Mouse (Mus musculus): Measurements from ENCODE around the gene Exoc3. TPM values are rescaled to one million over a fixed set of nuclear protein-coding genes. Genes with fewer than 3 reads are reported as not detected.
A peak's percentile ranks its signal among the peaks of the same experiment; 100 is the strongest.

The Exoc3 gene
- polyA plus RNA-seq, 1 experiment from 2014 or later: 118 TPM

DNA sequence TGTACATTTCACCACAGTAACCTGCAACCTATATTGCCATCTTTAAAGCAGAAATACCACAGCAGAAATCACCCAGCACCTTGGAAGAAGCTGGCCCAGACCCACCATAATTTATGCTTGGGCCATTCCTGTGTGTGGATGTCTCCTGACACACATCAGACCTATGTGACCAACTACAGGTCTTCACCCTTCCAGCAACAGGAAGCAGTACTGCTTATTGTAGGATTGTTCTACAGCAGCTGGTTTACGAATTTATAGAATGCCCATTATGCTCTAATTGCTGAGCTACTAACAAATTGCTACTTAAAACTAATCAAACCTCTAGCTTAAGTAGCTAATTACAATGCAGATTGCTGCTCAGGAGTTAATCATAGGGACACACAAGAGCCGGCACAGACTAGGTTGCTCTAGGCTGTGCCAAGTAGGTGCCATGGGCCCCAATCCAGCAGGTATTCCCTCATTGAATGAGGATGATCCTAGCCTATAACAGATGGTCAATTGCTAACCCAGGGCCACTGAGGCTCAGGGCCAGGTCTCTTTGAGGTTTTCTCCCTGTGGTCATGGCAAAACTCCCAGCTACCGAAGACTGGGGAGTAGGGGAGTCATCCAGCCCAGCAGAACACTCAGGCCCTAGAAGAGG lies 62.4 kb downstream of the Exoc3 start:
- Histone ChIP-seq H3K9ac (ENCODE audit: low read depth, low read length) (no peak overlapping the region), H3K36me3 (ENCODE audit: control insufficient read depth, insufficient read depth, low read length) (no peaks in the 10 kb centered on the region), H3K27me3 (replicated peaks; ENCODE audit: control insufficient read depth, insufficient read depth, low read length) (no peaks in the 10 kb centered on the region), H3K4me2 (ENCODE audit: low read length) (no peak overlapping the region), H3K4me1 (ENCODE audit: control insufficient read depth, insufficient read depth, low read depth, low read length) (no peaks in the 10 kb centered on the region), H3K9me3 (ENCODE audit: control insufficient read depth, low read length) (no peaks in the 10 kb centered on the region), H3K4me3 (ENCODE audit: low read length) (no peak overlapping the region), H3K27ac (ENCODE audit: low read depth, low read length) (no peak overlapping the region)
- WGBS: 76% methylated on average over 3 of the region's 3 CpGs
- ATAC-seq: peak; percentile 77

DNA sequence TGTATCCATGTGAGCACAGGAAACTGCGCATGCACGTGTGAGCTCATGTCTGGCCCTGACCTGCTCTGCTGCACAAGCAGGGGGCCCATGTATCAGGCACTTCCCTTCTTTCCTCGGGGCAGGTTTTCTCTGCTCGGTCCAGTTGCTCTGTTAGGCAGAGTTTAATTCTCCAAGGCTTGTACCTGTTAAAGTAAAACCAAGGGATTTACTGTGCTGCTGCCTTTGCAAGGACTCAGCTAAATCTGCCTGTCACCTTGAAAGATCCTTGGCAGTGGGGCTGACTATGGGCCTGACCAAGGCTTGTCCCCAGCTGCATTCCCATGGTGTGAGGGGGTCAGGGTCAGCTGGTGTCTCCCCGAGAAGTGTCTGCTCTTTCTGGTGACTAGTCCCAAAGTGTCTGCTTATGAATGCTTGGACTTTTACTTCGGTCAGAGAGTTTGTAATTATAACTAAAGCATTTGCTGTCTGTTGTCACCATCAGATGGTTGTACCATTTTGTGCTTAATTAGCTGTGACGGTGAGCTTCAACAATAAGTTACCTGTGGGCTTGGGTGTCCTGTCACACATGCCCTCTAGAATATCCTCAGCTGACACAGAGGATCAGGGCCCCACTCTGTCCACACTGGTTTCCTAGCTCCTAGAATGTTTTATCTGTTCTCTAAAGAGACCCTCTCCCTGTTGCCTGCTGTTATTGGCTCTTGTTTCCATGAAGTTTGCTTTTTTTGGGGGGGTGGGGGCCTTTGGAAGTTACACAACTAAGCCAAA lies 64.2 kb downstream of the Exoc3 start:
- 81% methylated on average over 7 of the region's 7 CpGs for WGBS
- no peaks in the 10 kb centered on the region for H3K36me3 ChIP-seq (ENCODE audit: control insufficient read depth, insufficient read depth, low read length)
- ATAC-seq: no peak

GRCm38 (mm10) chr13:74143282-74143681 lies 65.2 kb downstream of the Exoc3 start:
- no peak for ATAC-seq
- WGBS: 73% methylated on average over 3 of the region's 3 CpGs
- no peak overlapping the region for H3K9ac ChIP-seq (ENCODE audit: low read depth, low read length)

More for the DNA sequence above, 64.2 kb downstream of the Exoc3 start:
- H3K9me3 ChIP-seq (ENCODE audit: control insufficient read depth, low read length): no peaks in the 10 kb centered on the region
- H3K4me3 ChIP-seq (ENCODE audit: low read length): no peak overlapping the region
- H3K9ac ChIP-seq (ENCODE audit: low read depth, low read length): no peak overlapping the region
- no peak overlapping the region for H3K27ac ChIP-seq (ENCODE audit: low read depth, low read length)
- H3K27me3 ChIP-seq (replicated peaks; ENCODE audit: control insufficient read depth, insufficient read depth, low read length): no peaks in the 10 kb centered on the region
- no peak overlapping the region for H3K4me2 ChIP-seq (ENCODE audit: low read length)
- H3K4me1 ChIP-seq (ENCODE audit: control insufficient read depth, insufficient read depth, low read depth, low read length): no peaks in the 10 kb centered on the region

DNA sequence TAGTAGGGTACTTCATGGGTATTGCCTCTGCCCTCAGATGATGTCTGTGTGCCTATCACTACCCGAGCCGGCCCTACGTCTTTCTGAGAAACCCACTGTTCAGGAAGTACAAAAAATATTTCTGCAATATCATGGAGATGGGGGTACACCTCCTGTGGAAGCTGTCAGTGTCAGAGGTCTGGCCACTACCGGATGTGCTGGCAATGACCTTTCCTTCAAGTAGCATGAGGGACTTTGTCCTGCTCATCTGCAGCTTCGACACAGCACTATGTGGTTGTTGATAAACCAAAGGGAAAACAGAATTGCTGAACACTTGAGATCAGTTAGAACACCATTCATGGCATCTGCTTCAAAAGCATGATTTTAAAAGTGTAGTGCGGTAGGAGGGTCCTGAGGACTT lies 67.7 kb downstream of the Exoc3 start:
- H3K27ac ChIP-seq (ENCODE audit: low read depth, low read length): no peak overlapping the region

More at GRCm38 (mm10) chr13:74143282-74143681, 65.2 kb downstream of the Exoc3 start:
- Histone ChIP-seq H3K4me1 (ENCODE audit: control insufficient read depth, insufficient read depth, low read depth, low read length) (no peaks in the 10 kb centered on the region), H3K4me3 (ENCODE audit: low read length) (no peak overlapping the region), H3K4me2 (ENCODE audit: low read length) (no peak overlapping the region), H3K9me3 (ENCODE audit: control insufficient read depth, low read length) (no peaks in the 10 kb centered on the region), H3K36me3 (ENCODE audit: control insufficient read depth, insufficient read depth, low read length) (no peaks in the 10 kb centered on the region), H3K27me3 (replicated peaks; ENCODE audit: control insufficient read depth, insufficient read depth, low read length) (no peaks in the 10 kb centered on the region), H3K27ac (ENCODE audit: low read depth, low read length) (no peak overlapping the region)

DNA sequence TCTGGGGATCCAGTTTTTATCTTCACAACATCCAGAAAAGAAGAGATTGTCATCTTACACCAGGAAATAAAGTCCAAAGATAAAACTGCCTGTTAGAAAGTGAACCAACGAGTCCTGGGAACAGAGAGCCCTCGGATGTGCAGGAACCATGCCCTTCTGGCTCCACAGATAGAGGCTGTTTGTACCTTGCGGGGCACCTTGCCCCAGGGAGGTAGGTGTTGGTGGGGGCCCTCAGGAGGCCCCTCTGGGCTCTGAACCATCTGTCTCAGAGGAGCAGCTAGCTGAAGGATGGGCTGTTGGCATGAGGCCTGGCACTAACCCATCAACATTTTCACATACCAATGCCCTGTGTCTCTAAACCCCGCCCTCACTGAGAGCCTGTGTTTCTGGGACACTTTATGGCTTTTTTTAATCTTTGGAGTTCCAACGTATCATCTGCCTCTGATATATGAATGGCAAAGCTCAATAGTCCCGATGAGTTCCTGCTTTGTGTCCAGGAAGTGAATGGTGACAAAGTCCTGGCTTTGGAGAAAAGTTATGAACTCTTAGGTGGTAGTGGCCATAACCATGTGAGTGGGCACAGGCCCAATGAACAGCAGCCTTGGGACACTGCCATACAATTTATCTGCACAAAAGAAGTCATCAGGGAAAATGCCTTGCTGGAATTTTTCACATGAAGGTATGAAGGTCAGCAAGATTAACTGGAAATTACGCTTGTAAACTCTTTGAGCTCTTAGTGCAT lies 69.5 kb downstream of the Exoc3 start:
- H3K4me2 ChIP-seq (ENCODE audit: low read length): no peak overlapping the region
- no peaks in the 10 kb centered on the region for H3K27me3 ChIP-seq (replicated peaks; ENCODE audit: control insufficient read depth, insufficient read depth, low read length)
- no peak overlapping the region for H3K4me3 ChIP-seq (ENCODE audit: low read length)
- no peaks in the 10 kb centered on the region for H3K4me1 ChIP-seq (ENCODE audit: control insufficient read depth, insufficient read depth, low read depth, low read length)
- H3K36me3 ChIP-seq (ENCODE audit: control insufficient read depth, insufficient read depth, low read length): no peaks in the 10 kb centered on the region
- H3K9me3 ChIP-seq (ENCODE audit: control insufficient read depth, low read length): no peaks in the 10 kb centered on the region
- H3K9ac ChIP-seq (ENCODE audit: low read depth, low read length): no peak overlapping the region
- ATAC-seq: no peak
- H3K27ac ChIP-seq (ENCODE audit: low read depth, low read length): no peak overlapping the region
- WGBS: 86% methylated on average over 7 of the region's 7 CpGs

More for the DNA sequence above, 67.7 kb downstream of the Exoc3 start:
- no peak for ATAC-seq
- Histone ChIP-seq H3K27me3 (replicated peaks; ENCODE audit: control insufficient read depth, insufficient read depth, low read length) (no peaks in the 10 kb centered on the region), H3K9me3 (ENCODE audit: control insufficient read depth, low read length) (no peaks in the 10 kb centered on the region), H3K4me3 (ENCODE audit: low read length) (no peak overlapping the region), H3K36me3 (ENCODE audit: control insufficient read depth, insufficient read depth, low read length) (no peaks in the 10 kb centered on the region), H3K9ac (ENCODE audit: low read depth, low read length) (no peak overlapping the region), H3K4me2 (ENCODE audit: low read length) (no peak overlapping the region), H3K4me1 (ENCODE audit: control insufficient read depth, insufficient read depth, low read depth, low read length) (no peaks in the 10 kb centered on the region)
- WGBS: 91% methylated on average over 6 of the region's 6 CpGs

GRCm38 (mm10) chr13:74129909-74130308 lies 78.6 kb downstream of the Exoc3 start:
- Histone ChIP-seq H3K4me2 (ENCODE audit: low read length) (no peak overlapping the region), H3K27ac (ENCODE audit: low read depth, low read length) (no peak overlapping the region), H3K4me3 (ENCODE audit: low read length) (no peak overlapping the region), H3K4me1 (ENCODE audit: control insufficient read depth, insufficient read depth, low read depth, low read length) (no peaks in the 10 kb centered on the region), H3K9ac (ENCODE audit: low read depth, low read length) (no peak overlapping the region), H3K9me3 (ENCODE audit: control insufficient read depth, low read length) (no peaks in the 10 kb centered on the region), H3K36me3 (ENCODE audit: control insufficient read depth, insufficient read depth, low read length) (no peaks in the 10 kb centered on the region), H3K27me3 (replicated peaks; ENCODE audit: control insufficient read depth, insufficient read depth, low read length) (no peaks in the 10 kb centered on the region)
- 87% methylated on average over 6 of the region's 6 CpGs for WGBS
- no peak for ATAC-seq

GRCm38 (mm10) chr13:74127571-74127970 lies 81.0 kb downstream of the Exoc3 start:
- no peaks in the 10 kb centered on the region for H3K4me1 ChIP-seq (ENCODE audit: control insufficient read depth, insufficient read depth, low read depth, low read length)
- H3K9ac ChIP-seq (ENCODE audit: low read depth, low read length): no peak overlapping the region
- H3K9me3 ChIP-seq (ENCODE audit: control insufficient read depth, low read length): no peaks in the 10 kb centered on the region
- H3K4me2 ChIP-seq (ENCODE audit: low read length): no peak overlapping the region
- H3K27ac ChIP-seq (ENCODE audit: low read depth, low read length): no peak overlapping the region
- H3K4me3 ChIP-seq (ENCODE audit: low read length): no peak overlapping the region
- 67% methylated on average over 7 of the region's 7 CpGs for WGBS
- H3K36me3 ChIP-seq (ENCODE audit: control insufficient read depth, insufficient read depth, low read length): no peaks in the 10 kb centered on the region
- ATAC-seq: no peak
- H3K27me3 ChIP-seq (replicated peaks; ENCODE audit: control insufficient read depth, insufficient read depth, low read length): peaks cover 13% of the 10 kb centered on the region

- no peak for ATAC-seq
- 64% methylated on average over 3 of the region's 3 CpGs for WGBS
- H3K27ac ChIP-seq (ENCODE audit: low read depth, low read length): no peak overlapping the region
- no peaks in the 10 kb centered on the region for H3K36me3 ChIP-seq (ENCODE audit: control insufficient read depth, insufficient read depth, low read length)
- no peak overlapping the region for H3K4me3 ChIP-seq (ENCODE audit: low read length)
- H3K9ac ChIP-seq (ENCODE audit: low read depth, low read length): no peak overlapping the region
- H3K9me3 ChIP-seq (ENCODE audit: control insufficient read depth, low read length): no peaks in the 10 kb centered on the region
- H3K27me3 ChIP-seq (replicated peaks; ENCODE audit: control insufficient read depth, insufficient read depth, low read length): peaks cover 31% of the 10 kb centered on the region
- no peak overlapping the region for H3K4me2 ChIP-seq (ENCODE audit: low read length)
- no peaks in the 10 kb centered on the region for H3K4me1 ChIP-seq (ENCODE audit: control insufficient read depth, insufficient read depth, low read depth, low read length)
Measured at GRCm38 (mm10) chr13:74122632-74123031, 85.9 kb downstream of the Exoc3 start.

DNA sequence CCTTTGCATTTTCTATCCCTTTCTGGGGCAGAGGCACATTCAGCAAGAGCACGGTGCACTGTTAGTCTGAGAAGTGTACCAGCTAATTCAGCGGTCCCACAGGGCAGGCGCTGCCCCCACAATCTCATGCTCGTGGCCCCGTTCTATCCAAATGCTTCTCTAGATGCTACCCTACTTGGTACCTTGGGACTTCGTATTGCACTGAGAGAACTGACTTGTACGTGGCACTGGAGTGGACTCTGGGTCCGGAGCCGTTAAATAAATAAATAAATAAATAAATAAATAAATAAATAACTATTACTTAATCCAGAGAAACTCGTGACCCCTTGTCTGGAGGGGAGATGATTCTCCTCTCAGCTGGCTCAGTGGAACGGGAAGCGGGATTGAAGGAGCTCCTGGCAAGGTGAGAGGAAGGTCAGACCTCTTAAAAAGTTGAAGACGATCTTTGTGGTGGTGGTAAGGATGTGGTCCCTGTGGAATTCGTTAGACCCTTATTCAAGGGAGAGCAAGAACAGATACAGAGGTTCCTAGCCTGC lies 86.7 kb downstream of the Exoc3 start:
- 32% methylated on average over 14 of the region's 14 CpGs for WGBS
- Histone ChIP-seq H3K9me3 (ENCODE audit: control insufficient read depth, low read length) (no peaks in the 10 kb centered on the region), H3K4me1 (ENCODE audit: control insufficient read depth, insufficient read depth, low read depth, low read length) (no peaks in the 10 kb centered on the region), H3K9ac (ENCODE audit: low read depth, low read length) (no peak overlapping the region), H3K27ac (ENCODE audit: low read depth, low read length) (no peak overlapping the region), H3K4me3 (ENCODE audit: low read length) (peak overlapping the region; percentile 48), H3K4me2 (ENCODE audit: low read length) (peak overlapping the region; percentile 72), H3K36me3 (ENCODE audit: control insufficient read depth, insufficient read depth, low read length) (no peaks in the 10 kb centered on the region), H3K27me3 (replicated peaks; ENCODE audit: control insufficient read depth, insufficient read depth, low read length) (peaks cover 31% of the 10 kb centered on the region)
- no peak; the same call in 1 of the 2 replicates for ATAC-seq
